Mouse (Mus musculus): ENCODE data around the gene Kcnh1.

Kcnh1 gene

GRCm38 (mm10) chr1:192406589-192406988, 216.0 kb downstream of the Kcnh1 start:
- no peak for DNase-seq (ENCODE audit: low spot score)

GRCm38 (mm10) chr1:192415813-192416212, 225.2 kb downstream of the Kcnh1 start:
- no peak for DNase-seq (ENCODE audit: low spot score)

DNA sequence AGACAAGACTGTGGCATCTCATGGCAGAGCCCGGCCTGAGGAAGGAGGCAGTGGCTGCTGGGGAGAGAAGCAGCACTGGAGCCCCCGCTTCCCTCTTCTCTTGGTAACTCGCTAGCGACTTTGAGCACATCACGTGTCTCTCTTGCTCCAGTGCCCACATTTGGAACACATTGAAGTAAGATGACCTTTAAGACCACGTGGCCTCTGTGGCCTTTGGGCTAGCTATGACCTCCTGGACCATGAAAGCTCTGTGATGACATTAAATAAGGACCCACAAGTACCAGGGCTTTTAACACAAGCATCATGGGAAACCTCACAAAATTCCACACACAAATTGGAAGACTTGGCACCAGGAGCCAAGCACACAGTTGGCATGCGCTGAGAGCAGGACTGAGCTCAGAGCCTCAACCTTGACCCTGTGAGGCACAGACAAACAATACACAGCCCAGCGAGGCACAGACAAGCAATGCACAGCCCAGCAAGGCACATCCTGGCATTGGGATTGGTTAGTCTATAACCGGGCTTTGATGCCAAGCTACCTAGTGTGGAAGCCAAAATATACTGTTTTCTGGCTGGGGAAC, 225.8 kb downstream of the Kcnh1 start:
- no peak for DNase-seq (ENCODE audit: low spot score)

- no peak for DNase-seq (ENCODE audit: low spot score)
Measured at GRCm38 (mm10) chr1:192419176-192419575, 228.6 kb downstream of the Kcnh1 start.

DNA sequence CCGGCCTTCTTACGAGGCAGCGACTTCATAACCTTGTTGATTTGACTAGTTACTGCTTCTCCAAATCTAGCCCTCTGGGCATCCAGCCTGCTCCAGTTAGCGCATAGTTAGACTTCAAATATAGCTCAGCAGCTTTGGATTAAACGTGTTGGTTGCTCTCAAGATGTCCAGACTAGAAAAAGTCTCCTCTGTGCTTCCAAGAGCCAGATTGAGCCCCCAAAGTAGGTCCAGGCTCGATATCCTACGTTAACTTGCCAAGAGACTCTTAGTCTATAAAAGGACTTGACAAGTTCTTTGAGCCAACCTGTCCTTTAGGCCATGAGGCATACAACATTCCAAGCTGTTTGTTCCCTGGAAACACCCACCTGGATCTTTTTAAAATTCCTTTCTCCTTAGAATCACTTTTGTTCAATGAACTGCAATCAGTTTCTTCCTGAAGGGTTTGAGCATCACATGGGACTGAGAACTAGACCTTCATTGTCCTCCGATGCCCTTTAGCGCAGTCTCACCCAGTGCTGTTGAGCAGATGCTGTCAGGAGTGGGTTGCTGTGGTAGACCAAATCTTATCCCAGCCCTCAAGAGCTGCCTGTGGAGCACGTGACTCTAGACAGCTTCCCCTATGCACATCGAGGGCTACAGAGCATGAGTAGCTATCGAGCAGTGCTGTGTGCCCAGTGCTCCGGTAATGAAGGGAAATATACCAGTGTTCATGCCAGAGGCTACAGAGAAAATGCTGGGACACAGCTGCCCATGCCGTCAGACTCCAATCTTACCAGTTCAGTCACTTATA, 231.0 kb downstream of the Kcnh1 start:
- no peak for DNase-seq (ENCODE audit: low spot score)

- no peak for DNase-seq (ENCODE audit: low spot score)
Measured at GRCm38 (mm10) chr1:192431423-192431822, 240.8 kb downstream of the Kcnh1 start.

DNA sequence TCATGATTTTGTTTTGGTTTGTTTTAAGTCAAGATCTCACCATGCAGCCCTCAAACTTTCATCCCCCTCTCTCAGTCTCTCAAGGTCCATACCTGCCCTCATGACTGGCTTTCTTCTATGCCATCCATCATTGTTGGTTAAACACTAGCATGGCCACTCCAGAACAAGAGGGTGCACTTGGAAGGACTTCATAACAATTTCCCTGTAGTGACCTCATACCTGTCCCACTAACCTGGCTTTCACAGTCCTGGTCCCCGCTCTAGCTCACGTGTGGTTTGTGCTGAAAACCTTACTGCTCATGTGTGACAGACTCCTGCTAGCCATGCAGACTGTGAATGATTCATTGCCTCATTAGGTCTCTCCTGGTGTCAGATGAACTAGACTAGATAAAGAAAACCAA, 244.9 kb downstream of the Kcnh1 start:
- DNase-seq (ENCODE audit: low spot score) = no peak

DNA sequence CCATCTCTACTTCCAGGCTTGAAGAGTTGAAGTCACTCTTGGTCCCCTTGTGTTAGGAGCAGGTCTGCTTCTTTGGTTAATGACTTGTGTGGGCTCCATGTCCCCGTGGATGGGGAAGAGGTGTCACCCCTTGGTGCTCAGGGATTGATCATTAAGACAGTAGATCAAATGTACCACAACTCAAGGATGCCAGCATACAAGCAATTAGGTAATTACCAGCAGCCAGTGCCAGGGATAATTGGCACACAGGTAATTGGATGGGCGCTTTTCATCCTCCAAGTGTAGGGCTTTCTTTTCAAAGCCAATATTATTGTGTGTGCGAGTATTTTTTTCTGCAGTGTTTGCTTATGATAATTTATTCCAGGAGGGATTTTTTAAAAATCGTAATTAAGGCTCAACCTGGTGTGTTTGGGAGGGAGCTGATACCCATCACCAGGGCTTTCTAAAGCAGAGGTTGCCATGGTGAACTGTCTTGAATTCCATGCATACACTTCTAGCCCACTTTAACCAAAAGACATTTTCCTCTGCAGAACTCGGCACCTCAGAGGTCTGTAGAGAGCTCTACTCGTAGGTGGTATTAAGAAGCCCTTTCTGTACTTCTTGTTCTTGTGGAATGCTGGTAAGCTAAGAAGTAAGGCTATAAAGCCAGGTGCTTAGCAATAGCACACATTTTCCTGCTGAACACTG, 248.7 kb downstream of the Kcnh1 start:
- no peak for DNase-seq (ENCODE audit: low spot score)

- DNase-seq (ENCODE audit: low spot score) = no peak
Measured at GRCm38 (mm10) chr1:192442772-192443445, 252.3 kb downstream of the Kcnh1 start.

DNA sequence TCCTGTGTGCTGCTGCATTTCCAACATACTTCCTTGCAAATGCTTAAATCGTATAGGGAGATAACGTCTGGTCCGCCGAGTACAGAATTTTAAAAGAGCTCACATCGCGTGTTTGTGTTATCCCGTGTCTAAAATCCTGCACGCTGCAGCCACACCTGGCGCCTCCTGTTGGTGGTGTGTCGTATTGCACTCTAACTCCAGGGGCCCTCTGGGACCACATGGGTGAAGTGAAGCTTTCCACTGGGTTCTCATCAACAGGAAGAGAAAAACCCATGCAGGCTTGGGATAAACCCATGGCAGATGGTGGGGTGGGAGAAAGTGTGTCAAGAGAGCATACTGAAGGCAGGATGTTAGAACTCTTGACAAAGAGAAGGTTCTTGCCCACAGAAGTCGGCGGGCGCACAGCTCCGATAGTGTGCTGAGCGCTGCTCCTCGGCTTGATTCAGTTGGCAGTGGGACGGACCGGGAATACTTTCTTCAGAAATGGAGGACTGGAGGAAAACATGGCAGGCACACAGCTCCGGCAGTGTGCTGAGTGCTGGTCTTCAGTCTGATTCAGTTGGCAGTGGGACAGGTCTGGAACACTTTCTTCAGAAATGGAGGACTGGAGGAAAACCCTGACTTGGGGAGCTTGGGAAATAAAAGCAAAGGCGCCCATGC, 253.6 kb downstream of the Kcnh1 start:
- DNase-seq (ENCODE audit: low spot score) = no peak

- peak; percentile 16 for DNase-seq (ENCODE audit: low spot score)
Measured at GRCm38 (mm10) chr1:192444658-192445447, 254.3 kb downstream of the Kcnh1 start.

GRCm38 (mm10) chr1:192446158-192446557, 255.6 kb downstream of the Kcnh1 start:
- DNase-seq (ENCODE audit: low spot score) = no peak

DNA sequence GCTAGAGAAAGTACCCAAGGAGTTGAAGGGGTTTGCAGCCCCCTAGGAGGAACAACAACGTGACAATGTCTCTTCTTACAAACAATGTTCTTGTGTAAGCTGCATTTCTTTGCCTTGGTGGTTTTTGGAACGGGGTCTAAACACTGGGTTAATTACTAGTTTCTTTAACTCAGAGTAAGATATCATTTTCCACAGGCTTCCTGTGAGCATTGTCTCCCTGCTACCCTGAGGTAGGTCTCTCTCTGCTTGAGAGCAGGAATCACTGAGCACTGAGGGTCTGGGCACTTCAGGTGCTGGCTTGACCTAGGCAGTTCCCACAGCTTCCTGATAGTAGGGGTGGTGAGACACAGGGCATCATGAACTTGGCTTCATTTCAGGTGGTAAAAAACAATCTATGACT, 257.1 kb downstream of the Kcnh1 start:
- DNase-seq (ENCODE audit: low spot score) = no peak

DNA sequence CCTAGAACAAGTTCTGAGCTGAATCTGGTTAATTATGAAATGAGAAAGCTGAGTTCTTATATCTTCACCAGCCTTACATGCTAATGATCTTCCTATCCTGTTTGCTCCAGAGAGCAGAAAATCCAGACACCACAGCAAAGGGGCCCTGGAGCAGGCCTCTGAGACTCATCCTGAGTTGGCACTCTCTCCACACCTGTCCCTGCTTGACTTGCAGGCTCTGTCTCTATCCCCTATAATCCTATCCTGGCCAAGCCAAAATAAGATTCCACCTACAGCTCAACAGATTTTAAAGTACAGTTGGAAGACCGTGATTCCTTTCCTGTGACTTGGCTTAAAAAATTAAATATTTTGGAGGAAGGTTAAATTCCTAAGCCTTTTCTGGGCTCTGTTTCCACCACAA, 257.9 kb downstream of the Kcnh1 start:
- DNase-seq (ENCODE audit: low spot score) = no peak

DNA sequence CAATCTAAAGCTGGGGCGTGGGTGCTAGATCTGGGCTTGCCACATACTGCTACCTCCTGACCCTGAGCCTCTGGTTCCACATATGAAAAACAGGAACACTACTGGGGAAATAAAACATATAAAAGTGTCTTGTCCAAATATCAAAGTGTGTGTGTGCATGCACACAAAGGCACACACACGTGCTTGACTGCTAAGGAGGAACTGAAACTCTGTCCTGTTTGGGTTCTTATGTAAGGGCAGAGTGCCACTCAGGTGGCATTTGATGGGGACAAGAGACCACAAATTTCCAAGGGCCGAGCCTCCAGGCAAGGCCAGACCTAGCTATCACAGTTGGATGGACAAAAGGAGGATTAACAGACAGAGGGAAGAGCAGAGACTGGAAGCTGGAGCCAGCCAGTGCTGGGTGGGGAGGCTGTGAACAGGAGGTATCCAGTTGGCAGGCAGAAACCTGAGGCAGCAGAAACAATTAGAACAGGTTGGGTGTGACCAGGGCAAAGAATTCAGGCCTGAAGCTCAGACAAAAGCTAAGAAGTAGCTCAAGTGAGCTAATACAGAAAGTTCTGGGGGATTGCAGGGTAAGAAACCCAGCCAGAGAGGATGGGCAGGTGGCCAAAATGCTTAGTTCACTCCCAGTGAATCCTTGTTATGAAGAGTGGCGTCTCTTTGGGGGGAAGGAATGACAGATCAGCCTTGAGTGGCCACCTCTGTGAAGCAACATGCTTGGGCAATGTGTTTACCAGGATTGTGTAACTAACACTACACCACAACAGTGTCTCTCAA, 259.2 kb downstream of the Kcnh1 start:
- DNase-seq (ENCODE audit: low spot score) = no peak

- DNase-seq (ENCODE audit: low spot score) = no peak
Measured at GRCm38 (mm10) chr1:192450425-192450824, 259.9 kb downstream of the Kcnh1 start.

GRCm38 (mm10) chr1:192451722-192452121, 261.1 kb downstream of the Kcnh1 start:
- no peak for DNase-seq (ENCODE audit: low spot score)

DNA sequence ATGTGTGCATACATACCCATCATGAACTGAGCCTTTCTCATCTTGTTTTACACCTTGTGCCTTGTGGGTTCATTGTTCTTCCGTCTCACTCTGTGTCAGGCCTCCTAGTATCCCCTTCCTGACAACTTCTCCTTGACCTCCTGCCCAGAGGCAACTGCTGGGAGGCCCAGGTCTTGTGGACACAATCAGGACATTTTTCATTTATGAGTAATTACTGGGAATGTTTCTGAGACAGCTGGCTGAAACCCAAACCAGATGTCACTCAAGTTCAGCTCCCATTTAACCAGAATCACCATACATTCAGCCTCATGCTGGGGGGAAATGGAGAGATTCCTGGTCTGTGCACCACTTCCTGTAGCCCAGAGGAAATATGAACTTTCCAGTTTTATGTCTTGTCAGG, 263.9 kb downstream of the Kcnh1 start:
- DNase-seq (ENCODE audit: low spot score) = no peak

GRCm38 (mm10) chr1:192454981-192455380, 264.4 kb downstream of the Kcnh1 start:
- no peak for DNase-seq (ENCODE audit: low spot score)

GRCm38 (mm10) chr1:192457037-192457436, 266.5 kb downstream of the Kcnh1 start:
- no peak for DNase-seq (ENCODE audit: low spot score)

All from ovary, postnatal 10 days (tissue).